Mouse (Mus musculus) forebrain, embryonic 13.5 days (tissue): ENCODE measurements around the gene Hoxb1. TPM values are rescaled to one million over a fixed set of nuclear protein-coding genes. Genes with fewer than 3 reads are reported as not detected.

Experiments used
- ATAC-seq: fragments of 200-750 bp; cut with Nextera tagmentation; 2 replicates; pipeline ENCODE4 v1.8.0; 2017
- H3K27ac ChIP-seq: fragments of 300-500 bp; sonication (generic); 2 replicates; pipeline ENCODE4 v1.5.1; 2015; ENCODE audit warnings: inconsistent platforms, mild to moderate bottlenecking, moderate library complexity
- H3K27me3 ChIP-seq: fragments of 300-500 bp; sonication (generic); 2 replicates; pipeline ENCODE4 v1.6.1; 2015; ENCODE audit warnings: mild to moderate bottlenecking, inconsistent platforms
- H3K36me3 ChIP-seq: fragments of 300-500 bp; sonication (generic); 2 replicates; pipeline ENCODE4 v1.6.1; 2015; ENCODE audit warnings: mild to moderate bottlenecking, inconsistent platforms; ENCODE audit not compliant: poor library complexity, severe bottlenecking
- H3K4me1 ChIP-seq: fragments of 300-500 bp; sonication (generic); 2 replicates; pipeline ENCODE4 v1.6.1; 2015; ENCODE audit warnings: inconsistent platforms
- H3K4me2 ChIP-seq: fragments of 300-500 bp; sonication (generic); 2 replicates; pipeline ENCODE4 v1.6.1; 2015; ENCODE audit warnings: inconsistent platforms, mild to moderate bottlenecking, moderate library complexity
- H3K4me3 ChIP-seq: fragments of 300-500 bp; sonication (generic); 2 replicates; pipeline ENCODE4 v1.5.1; 2015; ENCODE audit warnings: mild to moderate bottlenecking, inconsistent platforms
- H3K9ac ChIP-seq: fragments of 300-500 bp; sonication (generic); 2 replicates; pipeline ENCODE4 v1.6.1; 2015; ENCODE audit warnings: mild to moderate bottlenecking, inconsistent platforms
- H3K9me3 ChIP-seq: fragments of 300-500 bp; sonication (generic); replicated peaks from 2 replicates; pipeline ENCODE4 v1.6.1; 2016; ENCODE audit warnings: inconsistent platforms
- WGBS: fragments of 180-500 bp; shearing (Covaris S2); methylation state at CpG from one replicate; pipeline ENCODE4 v1.1.7; 2015; 5-methylcytosine and 5-hydroxymethylcytosine counted together
- polyA plus RNA-seq: library from polyadenylated mRNA; unstranded; fragments of >200 nt; fragmentation: Nextera tagmentation; extraction: Ambion mirVana; gene quantifications from 2 replicates; pipeline ENCODE4 v1.2.1, GENCODE M21; 2015

Hoxb1 gene
- polyA plus RNA-seq, 1 experiment from 2014 or later: not detected

- Histone ChIP-seq H3K4me2 (no peak overlapping the region), H3K9me3 (no peaks in the 10 kb centered on the region), H3K9ac (no peak overlapping the region), H3K27me3 (peaks cover 100% of the 10 kb centered on the region), H3K4me3 (no peak overlapping the region), H3K4me1 (no peaks in the 10 kb centered on the region), H3K36me3 (no peaks in the 10 kb centered on the region), H3K27ac (no peak overlapping the region)
- ATAC-seq: no peak
- WGBS: 4% methylated on average over 8 of the region's 8 CpGs
These were observed 40.6 kb upstream of the Hoxb1 start for GRCm38 (mm10) chr11:96324965-96325364.

DNA sequence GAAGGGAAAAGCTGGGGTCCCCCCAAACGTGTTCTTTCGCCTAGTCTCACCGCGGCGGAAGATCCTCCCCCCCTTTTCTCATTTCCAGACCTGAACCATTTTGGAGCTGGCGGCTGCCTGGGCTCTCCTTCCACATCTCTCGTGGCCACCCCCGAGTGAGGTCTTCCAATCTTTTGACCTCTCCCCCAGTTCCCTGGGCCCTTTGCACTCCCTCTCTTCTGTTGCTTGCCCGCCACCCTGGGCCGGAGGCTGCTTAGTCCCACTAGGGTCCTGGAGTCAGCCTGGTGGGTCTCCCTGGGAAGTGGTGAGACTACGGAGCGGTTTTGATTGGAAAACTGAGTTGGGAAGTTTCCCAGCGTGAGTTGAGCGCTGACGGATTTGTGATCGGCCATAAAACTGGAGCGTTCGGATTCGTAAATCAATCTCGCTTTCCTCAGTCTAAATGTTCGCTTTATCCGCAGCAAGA is 39.8 kb upstream of the Hoxb1 start:
- no peaks in the 10 kb centered on the region for H3K9me3 ChIP-seq
- no peak overlapping the region for H3K4me3 ChIP-seq
- no peak overlapping the region for H3K27ac ChIP-seq
- H3K4me2 ChIP-seq: no peak overlapping the region
- no peak overlapping the region for H3K9ac ChIP-seq
- H3K36me3 ChIP-seq: no peaks in the 10 kb centered on the region
- H3K4me1 ChIP-seq: no peaks in the 10 kb centered on the region
- no peak for ATAC-seq
- H3K27me3 ChIP-seq: peaks cover 100% of the 10 kb centered on the region
- WGBS: 2% methylated on average over 22 of the region's 22 CpGs

- Histone ChIP-seq H3K9ac (no peak overlapping the region), H3K27me3 (peaks cover 100% of the 10 kb centered on the region), H3K4me2 (no peak overlapping the region), H3K4me3 (no peak overlapping the region), H3K4me1 (no peaks in the 10 kb centered on the region), H3K9me3 (no peaks in the 10 kb centered on the region), H3K27ac (no peak overlapping the region), H3K36me3 (no peaks in the 10 kb centered on the region)
- no peak for ATAC-seq
- 2% methylated on average over 12 of the region's 12 CpGs for WGBS
These were observed 38.8 kb upstream of the Hoxb1 start for GRCm38 (mm10) chr11:96326705-96327104.

GRCm38 (mm10) chr11:96327122-96327521 is 38.4 kb upstream of the Hoxb1 start:
- no peaks in the 10 kb centered on the region for H3K4me1 ChIP-seq
- H3K27me3 ChIP-seq: peaks cover 100% of the 10 kb centered on the region
- ATAC-seq: no peak
- no peak overlapping the region for H3K27ac ChIP-seq
- no peak overlapping the region for H3K4me3 ChIP-seq
- no peak overlapping the region for H3K4me2 ChIP-seq
- H3K9ac ChIP-seq: no peak overlapping the region
- H3K36me3 ChIP-seq: no peaks in the 10 kb centered on the region
- WGBS: 2% methylated on average over 7 of the region's 7 CpGs
- H3K9me3 ChIP-seq: no peaks in the 10 kb centered on the region

DNA sequence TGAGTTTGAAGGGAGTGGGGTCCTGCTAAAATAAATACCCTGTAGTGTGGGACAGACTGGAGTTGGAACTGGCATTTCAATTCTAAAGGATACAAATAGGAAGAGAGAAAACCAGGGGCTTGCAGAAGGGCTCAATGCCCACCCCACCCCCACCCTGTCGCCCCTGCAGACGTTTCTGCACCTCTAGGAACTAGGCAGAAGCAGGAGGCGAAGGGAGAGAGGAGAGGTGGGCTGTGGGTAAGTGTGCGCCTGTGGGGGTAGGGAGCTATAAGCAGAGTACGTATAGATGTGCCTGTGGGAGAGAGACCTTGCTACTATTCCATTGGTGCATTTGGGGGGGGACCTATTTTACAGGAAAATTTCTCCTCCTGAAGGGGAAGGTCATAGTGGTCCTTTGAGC is 37.8 kb upstream of the Hoxb1 start:
- Histone ChIP-seq H3K9me3 (no peaks in the 10 kb centered on the region), H3K36me3 (no peaks in the 10 kb centered on the region), H3K27ac (no peak overlapping the region), H3K4me2 (no peak overlapping the region), H3K9ac (no peak overlapping the region), H3K4me1 (no peaks in the 10 kb centered on the region), H3K4me3 (no peak overlapping the region), H3K27me3 (peaks cover 100% of the 10 kb centered on the region)
- WGBS: 3% methylated on average over 5 of the region's 5 CpGs
- ATAC-seq: no peak

DNA sequence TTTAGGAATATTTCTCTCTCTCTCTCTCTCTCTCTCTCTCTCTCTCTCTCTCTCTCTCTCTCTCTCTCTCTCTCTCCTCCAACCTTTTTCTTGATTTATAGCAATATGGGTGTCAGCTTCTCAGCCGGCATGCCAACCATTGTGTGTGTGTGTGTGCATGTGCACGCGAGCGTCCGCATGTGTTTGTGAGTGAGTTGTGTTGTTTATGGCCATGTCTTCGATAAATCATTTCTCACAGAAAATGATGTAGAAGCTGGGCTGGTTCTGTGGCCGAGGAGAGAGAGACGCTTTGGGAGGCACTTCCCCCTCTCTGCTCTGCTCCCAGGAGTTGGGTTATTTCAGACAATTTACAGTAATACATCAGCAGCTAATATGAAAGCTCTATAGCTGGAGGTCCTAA is 36.9 kb upstream of the Hoxb1 start:
- no peak for ATAC-seq
- no peak overlapping the region for H3K9ac ChIP-seq
- no peaks in the 10 kb centered on the region for H3K36me3 ChIP-seq
- no peaks in the 10 kb centered on the region for H3K9me3 ChIP-seq
- no peak overlapping the region for H3K4me2 ChIP-seq
- peaks cover 100% of the 10 kb centered on the region for H3K27me3 ChIP-seq
- WGBS: 4% methylated on average over 8 of the region's 8 CpGs
- H3K4me3 ChIP-seq: no peak overlapping the region
- H3K4me1 ChIP-seq: no peaks in the 10 kb centered on the region
- no peak overlapping the region for H3K27ac ChIP-seq

- ATAC-seq: no peak
These were observed 33.4 kb upstream of the Hoxb1 start for GRCm38 (mm10) chr11:96332105-96332504.

DNA sequence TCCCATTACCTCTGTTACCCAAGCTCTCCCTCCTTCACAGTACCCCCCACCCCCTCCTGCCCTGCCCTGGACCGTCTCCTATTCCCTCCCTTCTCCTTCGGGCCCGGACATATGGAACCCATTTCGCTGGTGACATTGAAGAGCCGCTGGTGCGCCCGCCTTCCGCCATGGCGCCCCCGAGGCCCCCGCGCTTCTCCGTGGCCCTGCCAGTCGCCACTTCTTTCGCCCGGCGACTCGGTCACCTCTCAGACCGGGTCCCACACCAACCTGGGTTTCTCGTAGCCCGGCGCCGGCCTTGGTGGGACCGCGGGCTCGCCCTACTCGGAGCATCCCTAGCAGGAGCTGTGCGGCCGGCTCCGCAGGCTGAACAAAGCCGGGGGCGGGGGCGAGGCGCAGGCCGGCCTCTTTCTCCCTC is 32.9 kb upstream of the Hoxb1 start:
- Histone ChIP-seq H3K27me3 (peaks cover 100% of the 10 kb centered on the region), H3K36me3 (no peaks in the 10 kb centered on the region), H3K4me1 (no peaks in the 10 kb centered on the region), H3K4me3 (no peak overlapping the region), H3K9me3 (no peaks in the 10 kb centered on the region), H3K4me2 (no peak overlapping the region), H3K9ac (no peak overlapping the region), H3K27ac (no peak overlapping the region)
- ATAC-seq: no peak
- WGBS: under 1% methylated on average over 35 of the region's 35 CpGs

More at GRCm38 (mm10) chr11:96332105-96332504, 33.4 kb upstream of the Hoxb1 start:
- Histone ChIP-seq H3K4me1 (no peaks in the 10 kb centered on the region), H3K4me3 (no peak overlapping the region), H3K4me2 (no peak overlapping the region), H3K27ac (no peak overlapping the region), H3K36me3 (no peaks in the 10 kb centered on the region), H3K9me3 (no peaks in the 10 kb centered on the region), H3K9ac (no peak overlapping the region), H3K27me3 (peaks cover 100% of the 10 kb centered on the region)
- under 1% methylated on average over 8 of the region's 8 CpGs for WGBS

DNA sequence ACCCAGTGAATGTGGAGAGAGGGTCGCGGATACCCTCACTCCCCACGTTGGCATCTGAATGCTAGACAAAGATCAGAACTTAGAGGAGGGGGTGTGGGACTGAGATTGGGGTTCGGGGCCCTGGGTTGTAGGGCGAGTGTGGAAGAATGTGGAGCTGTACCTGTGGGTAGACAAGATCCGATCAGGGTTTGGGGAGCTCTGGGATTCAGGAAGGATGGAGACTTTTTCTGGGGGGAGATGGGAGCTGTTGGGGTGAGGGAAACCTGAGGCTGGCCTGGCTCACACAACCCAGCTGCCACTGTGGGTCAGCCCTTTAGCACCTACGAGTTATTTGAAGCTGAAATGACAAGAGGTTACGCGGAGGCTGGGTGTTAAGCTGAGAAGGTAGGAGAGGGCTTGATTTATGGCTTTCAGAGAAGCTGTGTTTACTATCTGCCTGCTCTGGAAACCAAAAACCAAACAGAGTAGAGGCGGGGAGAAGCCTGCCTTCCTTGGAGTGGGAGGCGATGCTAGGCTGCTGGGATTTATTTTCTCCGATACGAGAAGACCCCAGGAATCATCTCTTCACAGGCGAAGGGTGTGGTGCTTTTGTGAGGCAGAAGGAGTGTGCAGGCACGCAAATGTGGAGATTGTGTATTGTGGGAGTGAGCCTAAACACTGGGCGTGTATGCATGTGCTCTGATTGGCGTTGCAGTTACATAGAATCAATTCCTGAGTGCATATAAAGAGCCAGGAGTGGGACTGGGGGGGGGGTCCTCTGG is 32.1 kb upstream of the Hoxb1 start:
- Histone ChIP-seq H3K36me3 (no peaks in the 10 kb centered on the region), H3K9me3 (no peaks in the 10 kb centered on the region), H3K27ac (no peak overlapping the region), H3K4me2 (no peak overlapping the region), H3K4me1 (no peaks in the 10 kb centered on the region), H3K27me3 (peaks cover 100% of the 10 kb centered on the region), H3K9ac (no peak overlapping the region), H3K4me3 (no peak overlapping the region)
- no peak for ATAC-seq
- WGBS: 2% methylated on average over 17 of the region's 17 CpGs

- Histone ChIP-seq H3K4me1 (no peaks in the 10 kb centered on the region), H3K4me3 (no peak overlapping the region), H3K9me3 (no peaks in the 10 kb centered on the region), H3K27me3 (peaks cover 100% of the 10 kb centered on the region), H3K27ac (no peak overlapping the region), H3K9ac (no peak overlapping the region), H3K4me2 (no peak overlapping the region), H3K36me3 (no peaks in the 10 kb centered on the region)
- ATAC-seq: no peak
- 0% methylated on average over 2 of the region's 2 CpGs for WGBS
These were observed 31.6 kb upstream of the Hoxb1 start for GRCm38 (mm10) chr11:96334002-96334364.

GRCm38 (mm10) chr11:96334998-96335397 is 30.6 kb upstream of the Hoxb1 start:
- H3K27me3 ChIP-seq: peaks cover 100% of the 10 kb centered on the region
- ATAC-seq: no peak
- no peaks in the 10 kb centered on the region for H3K36me3 ChIP-seq
- H3K9ac ChIP-seq: no peak overlapping the region
- no peak overlapping the region for H3K4me3 ChIP-seq
- H3K4me2 ChIP-seq: no peak overlapping the region
- H3K4me1 ChIP-seq: no peaks in the 10 kb centered on the region
- no peak overlapping the region for H3K27ac ChIP-seq
- H3K9me3 ChIP-seq: no peaks in the 10 kb centered on the region
- WGBS: 14% methylated on average over 3 of the region's 3 CpGs

DNA sequence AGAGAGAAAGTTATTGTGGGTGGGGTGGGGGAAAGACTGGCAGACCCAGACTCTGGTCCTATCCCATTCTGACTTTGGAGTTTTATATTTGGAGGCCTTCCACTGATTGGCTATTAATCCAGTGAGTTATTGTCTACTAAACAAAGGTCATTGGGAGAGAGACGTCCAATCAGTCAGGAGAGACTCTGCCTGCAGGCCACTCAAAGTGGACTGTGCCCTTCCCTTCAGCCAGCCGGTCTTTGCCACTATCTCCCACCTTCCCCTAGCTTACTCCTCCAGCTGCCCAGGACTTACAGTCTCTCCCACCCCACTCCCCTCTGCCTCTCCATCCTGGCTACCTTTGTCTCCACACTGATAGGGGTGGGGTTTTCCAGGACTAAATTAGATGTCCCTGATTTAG is 29.0 kb upstream of the Hoxb1 start:
- H3K4me1 ChIP-seq: no peaks in the 10 kb centered on the region
- peaks cover 100% of the 10 kb centered on the region for H3K27me3 ChIP-seq
- H3K4me2 ChIP-seq: no peak overlapping the region
- no peak overlapping the region for H3K4me3 ChIP-seq
- 0% methylated on average over 2 of the region's 2 CpGs for WGBS
- no peak overlapping the region for H3K27ac ChIP-seq
- no peaks in the 10 kb centered on the region for H3K9me3 ChIP-seq
- no peaks in the 10 kb centered on the region for H3K36me3 ChIP-seq
- H3K9ac ChIP-seq: no peak overlapping the region
- no peak for ATAC-seq

DNA sequence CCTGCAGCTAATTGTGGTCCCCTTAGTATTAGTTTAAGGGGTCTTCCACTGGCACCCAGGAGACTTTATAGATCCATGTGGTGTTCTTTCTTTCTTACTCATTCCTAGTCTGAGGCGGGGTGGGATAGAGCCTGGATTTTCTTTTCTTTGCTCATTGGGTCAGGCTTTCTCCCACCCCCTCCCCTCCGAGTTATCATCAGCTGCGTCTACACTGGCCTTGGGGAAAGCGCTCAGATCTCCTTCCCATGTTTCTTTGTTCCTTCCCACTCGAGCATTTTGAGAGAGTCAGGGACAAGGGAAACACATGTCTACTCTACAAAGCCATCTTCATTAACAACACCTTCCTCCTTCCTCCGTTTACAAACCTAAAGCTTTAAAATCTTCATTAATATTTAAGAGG is 28.5 kb upstream of the Hoxb1 start:
- WGBS: under 1% methylated on average over 6 of the region's 6 CpGs
- Histone ChIP-seq H3K27ac (no peak overlapping the region), H3K4me3 (no peak overlapping the region), H3K4me2 (no peak overlapping the region), H3K9me3 (no peaks in the 10 kb centered on the region), H3K36me3 (no peaks in the 10 kb centered on the region), H3K4me1 (no peaks in the 10 kb centered on the region), H3K27me3 (peaks cover 100% of the 10 kb centered on the region), H3K9ac (no peak overlapping the region)
- no peak for ATAC-seq
